Mouse (Mus musculus): Measurements from ENCODE around the gene Cabp1. TPM values are rescaled to one million over a fixed set of nuclear protein-coding genes. Genes with fewer than 3 reads are reported as not detected.

Gene Cabp1
- polyA plus RNA-seq, 1 experiment from 2014 or later, result 10.3 TPM

- H3K27me3 ChIP-seq, result peaks cover 37% of the 10 kb centered on the region
- H3K9ac ChIP-seq, result no peak overlapping the region
- 48% methylated on average over 15 of the region's 15 CpGs for WGBS
- H3K9me3 ChIP-seq (replicated peaks), result no peaks in the 10 kb centered on the region
- H3K4me1 ChIP-seq, result peaks cover 18% of the 10 kb centered on the region
- 0 out of 2 replicates have a peak overlapping the region, but pooled peaks have one; percentile 8 for H3K4me2 ChIP-seq (replicated peaks)
- H3K27ac ChIP-seq, result no peak overlapping the region
- no peak overlapping the region for H3K4me3 ChIP-seq
- no peak for ATAC-seq (ENCODE audit: low FRiP score)
- no peaks in the 10 kb centered on the region for H3K36me3 ChIP-seq
These were observed 36.8 kb upstream of the Cabp1 start for GRCm38 (mm10) chr5:115230830-115231551.

DNA sequence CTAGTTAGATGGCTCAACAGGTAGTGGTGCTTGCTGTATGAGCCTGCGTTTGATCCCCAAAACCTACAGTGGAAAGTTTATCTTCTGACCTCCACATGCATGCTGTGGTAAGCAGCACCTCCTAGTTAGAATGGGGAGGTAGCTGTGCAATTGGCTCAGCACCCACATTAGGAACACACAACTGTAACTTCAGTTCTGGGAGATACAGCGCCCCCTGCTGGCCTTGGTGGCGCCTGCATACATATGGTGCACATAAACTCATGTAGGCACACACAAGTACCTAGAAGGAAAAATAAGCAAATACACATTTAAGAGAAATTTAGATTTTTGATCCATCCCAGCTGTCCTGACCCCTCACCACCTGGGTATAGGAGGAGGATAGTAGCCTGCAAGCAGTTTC, 28.3 kb upstream of the Cabp1 start:
- peaks cover 2% of the 10 kb centered on the region for H3K27me3 ChIP-seq
- no peak overlapping the region for H3K27ac ChIP-seq
- H3K4me1 ChIP-seq, result peaks cover 13% of the 10 kb centered on the region
- no peak overlapping the region for H3K9ac ChIP-seq
- no peak for ATAC-seq (ENCODE audit: low FRiP score)
- H3K4me2 ChIP-seq (replicated peaks), result no peak overlapping the region
- 0 out of 2 replicates have a peak, but pooled peaks cover 3% of the 10 kb centered on the region for H3K9me3 ChIP-seq (replicated peaks)
- 68% methylated on average over 3 of the region's 3 CpGs for WGBS
- no peak overlapping the region for H3K4me3 ChIP-seq
- H3K36me3 ChIP-seq, result no peaks in the 10 kb centered on the region

DNA sequence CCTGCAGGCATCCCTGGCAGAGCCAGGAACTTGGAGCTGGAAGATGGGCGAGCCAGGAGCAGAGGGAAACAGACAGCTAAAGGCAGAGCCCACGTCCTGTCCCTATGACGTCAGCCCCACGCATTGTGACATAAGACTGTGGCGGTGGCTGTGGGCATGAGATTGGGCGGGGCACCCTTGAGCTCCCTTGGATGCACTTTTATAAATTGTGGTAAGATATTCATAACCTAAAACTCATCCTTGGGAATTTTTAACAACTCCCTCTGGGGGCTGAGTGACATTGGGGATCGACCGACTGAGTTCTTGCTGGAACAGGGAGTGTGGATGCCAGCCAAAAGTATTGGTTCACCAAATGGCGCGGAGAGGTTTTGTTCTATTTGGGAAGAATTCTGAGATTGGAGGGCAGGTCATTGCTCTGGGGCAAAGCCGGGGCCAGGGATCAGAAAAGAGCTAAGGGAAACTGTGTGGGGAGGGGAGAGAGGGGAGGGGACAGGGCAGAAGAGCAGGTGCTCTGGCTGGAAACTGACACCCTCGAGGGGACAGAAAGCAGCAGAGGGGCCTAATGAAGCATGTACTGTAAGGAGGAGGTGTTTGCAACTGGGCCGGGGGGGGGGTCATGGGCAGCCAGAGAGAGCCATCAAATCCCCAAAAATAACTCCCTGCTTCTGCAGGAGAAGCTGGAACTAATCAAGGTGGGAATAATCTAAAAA, 26.9 kb upstream of the Cabp1 start:
- Histone ChIP-seq H3K4me2 (replicated peaks) (no peak overlapping the region), H3K4me1 (peaks cover 13% of the 10 kb centered on the region), H3K27ac (no peak overlapping the region; the same call in 1 of the 2 replicates), H3K4me3 (no peak overlapping the region), H3K27me3 (peaks cover 11% of the 10 kb centered on the region), H3K9me3 (replicated peaks) (0 out of 2 replicates have a peak, but pooled peaks cover 3% of the 10 kb centered on the region), H3K9ac (peak overlapping the region; percentile 18; the same call in 1 of the 2 replicates), H3K36me3 (no peaks in the 10 kb centered on the region)
- WGBS, result 43% methylated on average over 13 of the region's 13 CpGs
- no peak for ATAC-seq (ENCODE audit: low FRiP score)

DNA sequence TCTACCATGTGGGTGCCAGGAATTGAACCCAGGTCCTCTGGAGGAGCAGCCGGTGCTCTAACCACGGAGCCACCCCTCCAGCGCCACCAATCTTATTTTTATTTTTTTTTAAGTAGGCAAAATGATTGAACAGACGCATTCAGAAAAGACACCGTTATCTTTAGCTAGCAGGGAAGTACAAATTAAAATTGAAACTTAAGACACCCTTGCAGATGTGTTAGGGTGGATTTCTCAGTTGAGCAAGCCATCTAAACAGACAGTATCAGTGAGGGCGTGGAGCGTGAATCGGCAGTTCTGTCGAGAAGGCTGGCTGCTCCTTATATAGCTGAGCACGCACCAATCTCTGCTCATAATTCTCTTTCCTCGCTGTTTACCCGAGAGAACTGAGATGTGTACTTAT, 23.8 kb upstream of the Cabp1 start:
- H3K27me3 ChIP-seq, result peaks cover 29% of the 10 kb centered on the region
- no peaks in the 10 kb centered on the region for H3K36me3 ChIP-seq
- H3K27ac ChIP-seq, result no peak overlapping the region
- WGBS, result 96% methylated on average over 12 of the region's 12 CpGs
- no peak overlapping the region for H3K9ac ChIP-seq
- H3K4me2 ChIP-seq (replicated peaks), result no peak overlapping the region
- no peak overlapping the region for H3K4me3 ChIP-seq
- peaks cover 19% of the 10 kb centered on the region for H3K4me1 ChIP-seq
- no peak for ATAC-seq (ENCODE audit: low FRiP score)
- 0 out of 2 replicates have a peak, but pooled peaks cover 3% of the 10 kb centered on the region for H3K9me3 ChIP-seq (replicated peaks)

DNA sequence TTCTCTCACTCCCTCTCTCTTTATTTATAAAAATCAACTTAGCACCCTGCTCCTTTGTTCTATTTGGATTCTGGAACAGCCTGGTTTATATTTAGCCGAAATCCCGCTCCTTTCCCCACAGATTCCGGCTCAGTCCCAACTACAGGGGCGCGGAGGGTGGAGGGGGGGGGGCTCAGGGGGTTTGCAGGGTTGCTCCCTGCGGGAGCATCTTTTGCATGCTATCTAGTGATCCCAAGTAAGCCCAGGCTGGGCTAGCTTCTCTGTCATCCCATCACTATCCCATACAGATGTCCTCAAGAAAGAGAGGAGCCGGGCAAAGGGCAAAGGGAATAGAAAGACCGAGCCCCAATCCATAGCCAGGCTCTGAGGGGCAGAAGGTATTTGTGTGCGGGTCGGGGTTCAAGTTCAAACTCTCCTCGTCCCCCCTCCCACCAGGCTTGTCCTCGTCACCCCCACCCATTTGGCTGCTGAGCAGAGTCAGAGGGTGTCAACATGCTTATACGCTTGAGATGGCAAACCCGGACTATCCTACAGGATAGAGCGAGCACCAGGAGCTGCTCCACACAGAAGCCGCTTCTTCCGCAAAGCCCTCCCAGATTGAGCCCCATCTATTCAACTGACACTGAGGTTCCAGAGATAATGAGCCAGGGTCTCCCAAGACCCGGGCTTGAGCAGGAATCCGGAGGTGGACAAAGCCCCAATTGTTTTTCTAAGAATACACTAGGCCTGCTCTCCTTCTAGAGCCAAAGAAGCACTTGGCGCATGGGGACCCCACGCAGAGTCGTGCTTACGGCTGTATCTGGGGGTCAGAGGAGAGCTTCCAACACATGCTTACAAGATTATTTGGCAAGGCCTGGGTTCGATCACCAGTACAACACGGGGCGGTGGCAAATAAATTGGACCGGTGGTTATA, 21.3 kb upstream of the Cabp1 start:
- peaks cover 47% of the 10 kb centered on the region for H3K27me3 ChIP-seq
- 0 out of 2 replicates have a peak, but pooled peaks cover 3% of the 10 kb centered on the region for H3K9me3 ChIP-seq (replicated peaks)
- peaks cover 12% of the 10 kb centered on the region; the same call in 1 of the 2 replicates for H3K4me1 ChIP-seq
- peak; percentile 74 for ATAC-seq (ENCODE audit: low FRiP score)
- H3K36me3 ChIP-seq, result no peaks in the 10 kb centered on the region
- WGBS, result 11% methylated on average over 27 of the region's 27 CpGs
- peak overlapping the region; percentile 64 for H3K9ac ChIP-seq
- H3K27ac ChIP-seq, result peak overlapping the region; percentile 52
- peak overlapping the region; percentile 59 for H3K4me2 ChIP-seq (replicated peaks)
- H3K4me3 ChIP-seq, result peak overlapping the region; percentile 36

- peak overlapping the region; percentile 36 for H3K4me3 ChIP-seq
- 0 out of 2 replicates have a peak, but pooled peaks cover 3% of the 10 kb centered on the region for H3K9me3 ChIP-seq (replicated peaks)
- no peaks in the 10 kb centered on the region for H3K36me3 ChIP-seq
- H3K27ac ChIP-seq, result peak overlapping the region; percentile 52
- peak; percentile 63; the same call in 1 of the 2 replicates for ATAC-seq (ENCODE audit: low FRiP score)
- peaks cover 12% of the 10 kb centered on the region; the same call in 1 of the 2 replicates for H3K4me1 ChIP-seq
- H3K27me3 ChIP-seq, result peaks cover 46% of the 10 kb centered on the region
- peak overlapping the region; percentile 64 for H3K9ac ChIP-seq
- WGBS, result under 1% methylated on average over 16 of the region's 17 CpGs
- H3K4me2 ChIP-seq (replicated peaks), result peak overlapping the region; percentile 59
These were observed 20.7 kb upstream of the Cabp1 start for GRCm38 (mm10) chr5:115214864-115215263.

- H3K9ac ChIP-seq, result no peak overlapping the region
- no peak overlapping the region for H3K4me2 ChIP-seq (replicated peaks)
- H3K36me3 ChIP-seq, result no peaks in the 10 kb centered on the region
- peaks cover 12% of the 10 kb centered on the region; the same call in 1 of the 2 replicates for H3K4me1 ChIP-seq
- H3K27ac ChIP-seq, result no peak overlapping the region
- no peak overlapping the region for H3K4me3 ChIP-seq
- H3K27me3 ChIP-seq, result peaks cover 53% of the 10 kb centered on the region
- WGBS, result 68% methylated on average over 4 of the region's 4 CpGs
- no peak for ATAC-seq (ENCODE audit: low FRiP score)
- H3K9me3 ChIP-seq (replicated peaks), result no peaks in the 10 kb centered on the region
These were observed 18.7 kb upstream of the Cabp1 start for GRCm38 (mm10) chr5:115212861-115213260.

GRCm38 (mm10) chr5:115212451-115212850, 18.3 kb upstream of the Cabp1 start:
- H3K27ac ChIP-seq, result no peak overlapping the region
- H3K9ac ChIP-seq, result no peak overlapping the region
- peaks cover 53% of the 10 kb centered on the region for H3K27me3 ChIP-seq
- ATAC-seq (ENCODE audit: low FRiP score), result no peak
- no peak overlapping the region for H3K4me2 ChIP-seq (replicated peaks)
- peaks cover 12% of the 10 kb centered on the region; the same call in 1 of the 2 replicates for H3K4me1 ChIP-seq
- H3K9me3 ChIP-seq (replicated peaks), result no peaks in the 10 kb centered on the region
- WGBS, result 78% methylated on average over 9 of the region's 9 CpGs
- no peaks in the 10 kb centered on the region for H3K36me3 ChIP-seq
- H3K4me3 ChIP-seq, result no peak overlapping the region

- Histone ChIP-seq H3K4me1 (peaks cover 8% of the 10 kb centered on the region), H3K4me2 (replicated peaks) (no peak overlapping the region), H3K9ac (no peak overlapping the region), H3K9me3 (replicated peaks) (no peaks in the 10 kb centered on the region), H3K27ac (no peak overlapping the region), H3K27me3 (peaks cover 41% of the 10 kb centered on the region), H3K4me3 (no peak overlapping the region), H3K36me3 (no peaks in the 10 kb centered on the region)
- 4% methylated on average over 1 of the region's 1 CpGs for WGBS
- ATAC-seq (ENCODE audit: low FRiP score), result no peak
These were observed 16.2 kb upstream of the Cabp1 start for GRCm38 (mm10) chr5:115210380-115210779.

DNA sequence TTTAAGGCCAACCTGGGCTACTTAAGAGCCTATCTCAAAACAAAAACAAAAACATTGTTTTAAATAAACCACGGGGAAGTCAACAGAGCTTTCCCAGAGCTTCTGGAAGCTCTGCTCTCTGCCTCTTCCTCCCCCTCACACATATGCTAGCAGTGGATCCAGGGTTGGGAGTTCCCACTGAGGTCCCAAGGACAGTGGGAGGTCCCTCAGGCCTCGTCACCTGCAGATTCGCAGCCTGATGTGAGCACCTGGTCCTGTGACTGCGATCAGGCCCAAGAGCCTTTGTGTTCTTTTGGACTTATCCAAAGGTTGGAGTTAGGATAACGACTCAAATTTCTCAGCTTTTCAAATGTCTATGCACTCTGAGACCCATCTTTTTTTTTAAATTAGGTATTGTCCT, 14.4 kb upstream of the Cabp1 start:
- Histone ChIP-seq H3K4me2 (replicated peaks) (no peak overlapping the region), H3K36me3 (no peaks in the 10 kb centered on the region), H3K4me3 (no peak overlapping the region), H3K4me1 (peaks cover 19% of the 10 kb centered on the region), H3K27me3 (peaks cover 33% of the 10 kb centered on the region; the same call in 1 of the 2 replicates), H3K9me3 (replicated peaks) (no peaks in the 10 kb centered on the region), H3K27ac (no peak overlapping the region), H3K9ac (no peak overlapping the region)
- ATAC-seq (ENCODE audit: low FRiP score), result no peak
- 57% methylated on average over 5 of the region's 5 CpGs for WGBS

DNA sequence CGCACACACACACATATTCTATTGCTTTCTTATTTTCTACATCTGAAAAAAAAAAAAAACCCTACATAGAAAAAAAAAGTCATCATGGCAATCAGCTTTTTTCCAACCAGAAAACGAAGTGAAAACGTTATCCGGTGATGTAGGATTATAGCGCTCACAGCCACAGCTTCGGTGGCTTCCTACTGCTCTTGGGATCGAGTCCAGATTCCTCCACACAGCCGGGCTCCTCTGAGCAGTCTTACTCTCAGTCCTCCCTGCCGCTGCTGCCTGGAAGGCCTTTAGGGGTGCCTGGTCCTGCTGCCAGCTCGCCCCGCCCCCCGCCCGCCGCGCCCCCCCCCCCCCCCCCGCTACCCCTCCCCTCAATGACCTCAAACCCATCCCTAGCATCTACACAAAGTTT, 13.7 kb upstream of the Cabp1 start:
- H3K36me3 ChIP-seq, result no peaks in the 10 kb centered on the region

More for the DNA sequence above, 13.7 kb upstream of the Cabp1 start:
- no peaks in the 10 kb centered on the region for H3K9me3 ChIP-seq (replicated peaks)
- no peak for ATAC-seq (ENCODE audit: low FRiP score)
- H3K4me3 ChIP-seq, result no peak overlapping the region
- WGBS, result 12% methylated on average over 9 of the region's 16 CpGs
- no peak overlapping the region for H3K4me2 ChIP-seq (replicated peaks)
- 0 out of 2 replicates have a peak overlapping the region, but pooled peaks have one; percentile 19 for H3K9ac ChIP-seq
- no peak overlapping the region for H3K27ac ChIP-seq
- peaks cover 19% of the 10 kb centered on the region for H3K4me1 ChIP-seq
- H3K27me3 ChIP-seq, result peaks cover 30% of the 10 kb centered on the region
